Mouse (Mus musculus): ENCODE measurements around the gene Tnpo2. TPM values are rescaled to one million over a fixed set of nuclear protein-coding genes. Genes with fewer than 3 reads are reported as not detected.

The Tnpo2 gene
- polyA plus RNA-seq, 1 experiment from 2014 or later = 31.1 TPM

- H3K27ac ChIP-seq = 0 out of 2 replicates have a peak within 1 kb of the TSS, but pooled peaks have one; percentile 5
- peak within 1 kb of the TSS; percentile 87 for H3K4me2 ChIP-seq
- H3K9ac ChIP-seq = peak within 1 kb of the TSS; percentile 70
- WGBS (ENCODE audit: insufficient replicate concordance) = 1% methylated on average over 52 of the region's 53 CpGs
- peak within 1 kb of the TSS; percentile 68 for H3K4me3 ChIP-seq
- peak; percentile 82 for ATAC-seq
- H3K4me1 ChIP-seq = peaks cover 14% of the 10 kb centered on the region
- peaks cover 36% of the 10 kb centered on the region for H3K36me3 ChIP-seq
- H3K9me3 ChIP-seq (replicated peaks) = no peaks in the 10 kb centered on the region
- no peaks in the 10 kb centered on the region for H3K27me3 ChIP-seq (replicated peaks)
Measured at GRCm38 (mm10) chr8:85059879-85060616, 23.3 kb downstream of the Tnpo2 start, which contains the start of gene Fbxw9. Fbxw9 (plus strand) TSS chr8:85060055.

- peaks cover 14% of the 10 kb centered on the region for H3K4me1 ChIP-seq
- H3K27ac ChIP-seq = no peak overlapping the region
- no peaks in the 10 kb centered on the region for H3K9me3 ChIP-seq (replicated peaks)
- no peak overlapping the region for H3K4me3 ChIP-seq
- H3K9ac ChIP-seq = no peak overlapping the region
- H3K36me3 ChIP-seq = peaks cover 19% of the 10 kb centered on the region
- no peak for ATAC-seq
- H3K4me2 ChIP-seq = no peak overlapping the region
- H3K27me3 ChIP-seq (replicated peaks) = 0 out of 2 replicates have a peak, but pooled peaks cover 2% of the 10 kb centered on the region
- 84% methylated on average over 4 of the region's 4 CpGs for WGBS (ENCODE audit: insufficient replicate concordance)
Measured at GRCm38 (mm10) chr8:85062603-85063002, 25.9 kb downstream of the Tnpo2 start.

- Histone ChIP-seq H3K9me3 (replicated peaks) (no peaks in the 10 kb centered on the region), H3K4me3 (no peak overlapping the region), H3K4me2 (no peak overlapping the region), H3K9ac (no peak overlapping the region), H3K27ac (peak overlapping the region; percentile 49; the same call in 1 of the 2 replicates), H3K27me3 (replicated peaks) (0 out of 2 replicates have a peak, but pooled peaks cover 3% of the 10 kb centered on the region), H3K4me1 (peaks cover 9% of the 10 kb centered on the region), H3K36me3 (peaks cover 14% of the 10 kb centered on the region; the same call in 1 of the 2 replicates)
- 0 out of 2 replicates have a peak, but pooled peaks have one; percentile 30 for ATAC-seq
- 56% methylated on average over 2 of the region's 2 CpGs for WGBS (ENCODE audit: insufficient replicate concordance)
Measured at GRCm38 (mm10) chr8:85065213-85065612, 28.5 kb downstream of the Tnpo2 start.

- Histone ChIP-seq H3K9me3 (replicated peaks) (no peaks in the 10 kb centered on the region), H3K27me3 (replicated peaks) (0 out of 2 replicates have a peak, but pooled peaks cover 3% of the 10 kb centered on the region), H3K4me3 (no peak overlapping the region), H3K4me1 (peaks cover 13% of the 10 kb centered on the region), H3K9ac (no peak overlapping the region), H3K4me2 (no peak overlapping the region), H3K36me3 (peaks cover 14% of the 10 kb centered on the region; the same call in 1 of the 2 replicates), H3K27ac (no peak overlapping the region)
- 92% methylated on average over 2 of the region's 2 CpGs for WGBS (ENCODE audit: insufficient replicate concordance)
- no peak for ATAC-seq
Measured at GRCm38 (mm10) chr8:85067155-85067554, 30.4 kb downstream of the Tnpo2 start.

GRCm38 (mm10) chr8:85067982-85068381 is 31.3 kb downstream of the Tnpo2 start, which contains the start of gene Gm5741:
Gm5741 (minus strand) TSS chr8:85067982.
- Histone ChIP-seq H3K27ac (no peak within 1 kb of the TSS), H3K9me3 (replicated peaks) (no peaks in the 10 kb centered on the region), H3K4me1 (peaks cover 21% of the 10 kb centered on the region), H3K27me3 (replicated peaks) (0 out of 2 replicates have a peak, but pooled peaks cover 3% of the 10 kb centered on the region), H3K9ac (no peak within 1 kb of the TSS), H3K4me3 (no peak within 1 kb of the TSS), H3K4me2 (no peak within 1 kb of the TSS), H3K36me3 (peaks cover 9% of the 10 kb centered on the region)
- no peak for ATAC-seq

GRCm38 (mm10) chr8:85071041-85071440 is 34.3 kb downstream of the Tnpo2 start:
- ATAC-seq = no peak
- peak overlapping the region; percentile 78 for H3K4me2 ChIP-seq

GRCm38 (mm10) chr8:85071514-85072281 is 35.0 kb downstream of the Tnpo2 start, which contains the start of gene Dhps:
Dhps (plus strand) TSS chr8:85071757.
- peak; percentile 77 for ATAC-seq
- 1% methylated on average over 68 of the region's 68 CpGs for WGBS (ENCODE audit: insufficient replicate concordance)
- peak within 1 kb of the TSS; percentile 78 for H3K4me2 ChIP-seq
- H3K36me3 ChIP-seq = peaks cover 38% of the 10 kb centered on the region
- peaks cover 58% of the 10 kb centered on the region for H3K4me1 ChIP-seq
- peak within 1 kb of the TSS; percentile 94 for H3K27ac ChIP-seq
- H3K4me3 ChIP-seq = peak within 1 kb of the TSS; percentile 95
- 0 out of 2 replicates have a peak, but pooled peaks cover 3% of the 10 kb centered on the region for H3K27me3 ChIP-seq (replicated peaks)
- H3K9ac ChIP-seq = peak within 1 kb of the TSS; percentile 93
- H3K9me3 ChIP-seq (replicated peaks) = no peaks in the 10 kb centered on the region

More at GRCm38 (mm10) chr8:85071041-85071440, 34.3 kb downstream of the Tnpo2 start:
- Histone ChIP-seq H3K4me3 (peak overlapping the region; percentile 95), H3K9ac (peak overlapping the region; percentile 42; the same call in 1 of the 2 replicates), H3K27me3 (replicated peaks) (0 out of 2 replicates have a peak, but pooled peaks cover 3% of the 10 kb centered on the region), H3K27ac (peak overlapping the region; percentile 94), H3K4me1 (peaks cover 52% of the 10 kb centered on the region), H3K9me3 (replicated peaks) (no peaks in the 10 kb centered on the region), H3K36me3 (peaks cover 38% of the 10 kb centered on the region)
- 68% methylated on average over 5 of the region's 5 CpGs for WGBS (ENCODE audit: insufficient replicate concordance)

GRCm38 (mm10) chr8:85072364-85072929 is 35.7 kb downstream of the Tnpo2 start:
- 0 out of 2 replicates have a peak, but pooled peaks cover 2% of the 10 kb centered on the region for H3K27me3 ChIP-seq (replicated peaks)
- 30% methylated on average over 9 of the region's 9 CpGs for WGBS (ENCODE audit: insufficient replicate concordance)
- peaks cover 44% of the 10 kb centered on the region for H3K36me3 ChIP-seq
- H3K9me3 ChIP-seq (replicated peaks) = no peaks in the 10 kb centered on the region
- H3K4me1 ChIP-seq = peaks cover 65% of the 10 kb centered on the region
- peak overlapping the region; percentile 95 for H3K4me3 ChIP-seq
- no peak for ATAC-seq
- H3K9ac ChIP-seq = peak overlapping the region; percentile 93
- H3K4me2 ChIP-seq = peak overlapping the region; percentile 78
- peak overlapping the region; percentile 94 for H3K27ac ChIP-seq

GRCm38 (mm10) chr8:85073041-85073612 is 36.4 kb downstream of the Tnpo2 start:
- Histone ChIP-seq H3K27me3 (replicated peaks) (no peaks in the 10 kb centered on the region), H3K4me3 (peak overlapping the region; percentile 95; the same call in 1 of the 2 replicates), H3K36me3 (peaks cover 49% of the 10 kb centered on the region), H3K4me1 (peaks cover 66% of the 10 kb centered on the region), H3K4me2 (peak overlapping the region; percentile 78), H3K9me3 (replicated peaks) (no peaks in the 10 kb centered on the region), H3K27ac (0 out of 2 replicates have a peak overlapping the region, but pooled peaks have one; percentile 94), H3K9ac (peak overlapping the region; percentile 93; the same call in 1 of the 2 replicates)
- 83% methylated on average over 15 of the region's 15 CpGs for WGBS (ENCODE audit: insufficient replicate concordance)
- no peak for ATAC-seq

GRCm38 (mm10) chr8:85074167-85074566 is 37.5 kb downstream of the Tnpo2 start:
- H3K4me2 ChIP-seq = no peak overlapping the region
- H3K9me3 ChIP-seq (replicated peaks) = no peaks in the 10 kb centered on the region
- 82% methylated on average over 10 of the region's 10 CpGs for WGBS (ENCODE audit: insufficient replicate concordance)
- no peaks in the 10 kb centered on the region for H3K27me3 ChIP-seq (replicated peaks)
- no peak for ATAC-seq
- no peak overlapping the region for H3K9ac ChIP-seq
- H3K36me3 ChIP-seq = peaks cover 60% of the 10 kb centered on the region
- peak overlapping the region; percentile 81; the same call in 1 of the 2 replicates for H3K27ac ChIP-seq
- H3K4me1 ChIP-seq = peaks cover 76% of the 10 kb centered on the region
- H3K4me3 ChIP-seq = no peak overlapping the region

- Histone ChIP-seq H3K9me3 (replicated peaks) (no peaks in the 10 kb centered on the region), H3K27me3 (replicated peaks) (no peaks in the 10 kb centered on the region), H3K27ac (peak overlapping the region; percentile 81), H3K4me2 (peak overlapping the region; percentile 55; the same call in 1 of the 2 replicates), H3K4me1 (peaks cover 80% of the 10 kb centered on the region), H3K36me3 (peaks cover 63% of the 10 kb centered on the region), H3K4me3 (no peak overlapping the region), H3K9ac (no peak overlapping the region)
- no peak for ATAC-seq
- 86% methylated on average over 10 of the region's 10 CpGs for WGBS (ENCODE audit: insufficient replicate concordance)
Measured at GRCm38 (mm10) chr8:85074617-85075016, 37.9 kb downstream of the Tnpo2 start.

All from liver, embryonic 12.5 days (tissue).